Mouse (Mus musculus): Measurements from ENCODE around the gene Gng12. TPM values are rescaled to one million over a fixed set of nuclear protein-coding genes. Genes with fewer than 3 reads are reported as not detected.

Gng12 gene
- polyA plus RNA-seq (2017; shearing (Covaris generic)) = 11.4 TPM

GRCm38 (mm10) chr6:66896119-66896920 lies at the start of gene Gng12:
TSS of gene Gng12 (plus strand) at chr6:66896397.

GRCm38 (mm10) chr6:67036837-67037628 lies 140.8 kb downstream of the Gng12 start, which contains the start of gene Gadd45a:
TSS of gene Gadd45a (minus strand) at chr6:67037457.

Other genes starting within 250 kb of the Gng12 start
- gene Vmn1r35, start 210.5 kb upstream of the Gng12 start, polyA plus RNA-seq (2017; shearing (Covaris generic)) = not detected
- gene Vmn1r36, start 177.2 kb upstream of the Gng12 start, polyA plus RNA-seq (2017; shearing (Covaris generic)) = not detected
- gene Vmn1r37, start 167.0 kb upstream of the Gng12 start, polyA plus RNA-seq (2017; shearing (Covaris generic)) = not detected
- gene Vmn1r38, start 113.8 kb upstream of the Gng12 start, polyA plus RNA-seq (2017; shearing (Covaris generic)) = 0.20 TPM
- gene Vmn1r39, start 85.8 kb upstream of the Gng12 start, polyA plus RNA-seq (2017; shearing (Covaris generic)) = not detected
- gene Gadd45a, start 141.1 kb downstream of the Gng12 start, polyA plus RNA-seq (2017; shearing (Covaris generic)) = 34.8 TPM

Data from effector memory CD4-positive, alpha-beta T cell, adult 5 months (primary cell).